ENCODE assay signal across 8 mouse cellular contexts in genomic region chr13:24499505-24499904, GRCm38 (mm10).
A peak's percentile ranks its signal among the peaks of the same experiment; 100 is the strongest.
DNase-seq lines count a peak whose midpoint lies in the region; ATAC-seq and TF ChIP-seq lines count a peak whose summit lies in the region.

No protein-coding gene starts in this region.

- TF ChIP-seq CTCF in heart, adult 2 months (IDR thresholded peaks at IDR 0.05), result peak; percentile 71

- no peaks in the 10 kb centered on the region for H3K79me2 ChIP-seq in heart, adult 2 months (replicated peaks; ENCODE audit: control insufficient read depth, insufficient read depth, low read length)

- no peak for TF ChIP-seq POLR2A in heart, adult 2 months (IDR thresholded peaks at IDR 0.05; ENCODE audit: insufficient read depth, low read depth, low read length)

- 53% methylated on average over 3 of the region's 3 CpGs for WGBS in heart, adult 2 months

- H3K27me3 ChIP-seq in heart, adult 2 months (ENCODE audit: control insufficient read depth, insufficient read depth, low read length), result no peaks in the 10 kb centered on the region

- ATAC-seq in inflammation-experienced regulatory T-cells, adult 6 months, result peak; percentile 77

- intact Hi-C loops in heart, adult 2 months (cut with DNase I), result loop anchor here (5.0 kb wide), 1 partner anchor 188 kb away; no protein-coding TSS in a partner anchor
- intact Hi-C loops in heart, postnatal 10 days (cut with DNase I), result loop anchor here (2.0 kb wide), 1 partner anchor 187 kb away; no protein-coding TSS in a partner anchor

- TF ChIP-seq EP300 in heart, adult 2 months (IDR thresholded peaks at IDR 0.05; ENCODE audit: insufficient read depth, low read depth, low read length), result no peak

- no peak overlapping the region for H3K9ac ChIP-seq in heart, adult 2 months (ENCODE audit: low read depth, low read length)

- H3K27ac ChIP-seq in heart, adult 2 months, result no peak overlapping the region

- no peak overlapping the region for H3K4me3 ChIP-seq in heart, adult 2 months

- H3K4me1 ChIP-seq in heart, adult 2 months (ENCODE audit: control insufficient read depth, insufficient read depth, low read length), result no peaks in the 10 kb centered on the region

- DNase-seq in heart, adult 2 months, result no peak
- no peak for DNase-seq in heart, adult 11 months
- DNase-seq in 416B (ENCODE audit: low read depth), result peak; percentile 90
- DNase-seq in NIH3T3 (ENCODE audit: low read depth), result peak; percentile 61
- peak; percentile 83 for DNase-seq in naive thymus-derived CD4-positive, alpha-beta T cell, adult 2 months (ENCODE audit: low read depth)
- DNase-seq in cerebellum, postnatal 4 days (ENCODE audit: low spot score in 2 of 2), result no peak
- DNase-seq in heart, postnatal 10 days, result no peak

- no peaks in the 10 kb centered on the region for H3K36me3 ChIP-seq in heart, adult 2 months (ENCODE audit: control insufficient read depth, insufficient read depth, low read length)

Comparison
In these comparisons a context has a peak if more than half of its experiments do, and no peak if none do; other contexts are left out.
1. DNase-seq: peak in 416B (single experiment), NIH3T3 (single experiment) and naive thymus-derived CD4-positive, alpha-beta T cell, adult 2 months (single experiment); none in heart, adult 2 months (0 of 2), heart, adult 11 months (single experiment), cerebellum, postnatal 4 days (0 of 2) and heart, postnatal 10 days (0 of 2).